Mouse (Mus musculus): ENCODE measurements around the gene Faah. TPM values are rescaled to one million over a fixed set of nuclear protein-coding genes. Genes with fewer than 3 reads are reported as not detected.

The Faah gene
- polyA plus RNA-seq, 1 experiment: 0.08 TPM

GRCm38 (mm10) chr4:116053399-116053961, 35.8 kb upstream of the Faah start, which contains the start of gene Nsun4:
TSS of gene Nsun4 (minus strand) at chr4:116053876.
- no peaks in the 10 kb centered on the region for H3K27me3 ChIP-seq (ENCODE audit: control insufficient read depth, insufficient read depth, insufficient read length)
- peaks cover 6% of the 10 kb centered on the region for H3K36me3 ChIP-seq (ENCODE audit: control insufficient read depth, insufficient read depth)
- peak within 1 kb of the TSS; percentile 83 for H3ac ChIP-seq (ENCODE audit: control insufficient read depth, insufficient read length)
- H3K4me2 ChIP-seq (ENCODE audit: low read depth): peak within 1 kb of the TSS; percentile 99
- TF ChIP-seq REST (IDR thresholded peaks at IDR 0.05; ENCODE audit: insufficient read depth, insufficient read length) (no peak), TCF3 (IDR thresholded peaks at IDR 0.05; ENCODE audit: insufficient read length, low read depth) (no peak), SRF (IDR thresholded peaks at IDR 0.05; ENCODE audit: control insufficient read depth, insufficient read length, low read depth) (peak; percentile 66), MYOG (IDR thresholded peaks at IDR 0.05; ENCODE audit: control insufficient read depth in 1 of 3, insufficient read depth in 1 of 3, insufficient read length in 2 of 3, low read depth in 2 of 3) (peak in 1 of 3 experiments; percentile 62), MAX (IDR thresholded peaks at IDR 0.05; ENCODE audit: low read depth) (no peak), E2F4 (IDR thresholded peaks at IDR 0.05; ENCODE audit: insufficient read depth) (no peak), POLR2AphosphoS2 (IDR thresholded peaks at IDR 0.05; ENCODE audit: insufficient read length, low read depth) (peak; percentile 95), TCF12 (IDR thresholded peaks at IDR 0.05; ENCODE audit: insufficient read depth, poor library complexity, severe bottlenecking) (no peak), MYOD1 (IDR thresholded peaks at IDR 0.05; ENCODE audit: control insufficient read depth in 1 of 3, insufficient read length in 2 of 3, low read depth in 2 of 3) (peak in 2 of 3 experiments; percentile 1 to 53), CEBPB (IDR thresholded peaks at IDR 0.05; ENCODE audit: insufficient read depth, poor library complexity, severe bottlenecking) (peak; percentile 96), USF1 (IDR thresholded peaks at IDR 0.05; ENCODE audit: low read depth) (no peak), POLR2A (IDR thresholded peaks at IDR 0.05; ENCODE audit: insufficient read length, low read depth) (peak; percentile 81)
- peak within 1 kb of the TSS; percentile 62 for H3K4me3 ChIP-seq
- H3K79me2 ChIP-seq (ENCODE audit: control insufficient read depth, insufficient read depth): peaks cover 18% of the 10 kb centered on the region

GRCm38 (mm10) chr4:116052526-116053293, 35.0 kb upstream of the Faah start:
- H3K4me3 ChIP-seq: peak overlapping the region; percentile 62
- no peaks in the 10 kb centered on the region for H3K27me3 ChIP-seq (ENCODE audit: control insufficient read depth, insufficient read depth, insufficient read length)
- peak overlapping the region; percentile 99 for H3K4me2 ChIP-seq (ENCODE audit: low read depth)
- H3ac ChIP-seq (ENCODE audit: control insufficient read depth, insufficient read length): peak overlapping the region; percentile 83
- peaks cover 12% of the 10 kb centered on the region for H3K36me3 ChIP-seq (ENCODE audit: control insufficient read depth, insufficient read depth)
- TF ChIP-seq USF1 (IDR thresholded peaks at IDR 0.05; ENCODE audit: low read depth) (no peak), CEBPB (IDR thresholded peaks at IDR 0.05; ENCODE audit: insufficient read depth, poor library complexity, severe bottlenecking) (0 out of 2 replicates have a peak, but pooled peaks have one; percentile 22), TCF3 (IDR thresholded peaks at IDR 0.05; ENCODE audit: insufficient read length, low read depth) (no peak), E2F4 (IDR thresholded peaks at IDR 0.05; ENCODE audit: insufficient read depth) (no peak)
- peaks cover 18% of the 10 kb centered on the region for H3K79me2 ChIP-seq (ENCODE audit: control insufficient read depth, insufficient read depth)

DNA sequence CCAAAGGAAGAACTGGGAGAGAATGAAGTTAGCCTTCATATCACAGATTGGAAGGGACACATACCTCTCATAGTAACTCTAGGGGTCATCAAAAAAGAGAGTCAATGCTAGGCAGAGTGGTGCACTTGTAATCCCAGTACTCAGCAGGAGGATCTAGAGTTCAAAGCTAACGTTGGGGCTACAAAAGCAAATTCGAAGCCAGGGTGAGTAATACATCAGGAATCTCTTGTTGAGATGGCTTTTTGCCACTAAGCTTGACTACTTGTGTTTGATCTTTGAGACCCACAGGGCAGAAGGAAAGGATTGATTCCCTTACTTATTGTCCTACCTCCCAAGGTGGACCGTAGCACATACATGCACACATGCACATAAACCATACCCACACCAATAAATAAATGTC, 31.5 kb upstream of the Faah start:
- H3K4me2 ChIP-seq (ENCODE audit: low read depth): no peak overlapping the region
- no peak overlapping the region for H3ac ChIP-seq (ENCODE audit: control insufficient read depth, insufficient read length)
- TF ChIP-seq REST (IDR thresholded peaks at IDR 0.05; ENCODE audit: insufficient read depth, insufficient read length) (no peak), TCF3 (IDR thresholded peaks at IDR 0.05; ENCODE audit: insufficient read length, low read depth) (no peak), MYOD1 (IDR thresholded peaks at IDR 0.05; ENCODE audit: control insufficient read depth in 1 of 3, insufficient read length in 2 of 3, low read depth in 2 of 3) (no peak), POLR2AphosphoS2 (IDR thresholded peaks at IDR 0.05; ENCODE audit: insufficient read length, low read depth) (no peak), CEBPB (IDR thresholded peaks at IDR 0.05; ENCODE audit: insufficient read depth, poor library complexity, severe bottlenecking) (no peak), TCF12 (IDR thresholded peaks at IDR 0.05; ENCODE audit: insufficient read depth, poor library complexity, severe bottlenecking) (no peak)

GRCm38 (mm10) chr4:116048130-116048920, 30.6 kb upstream of the Faah start:
- Histone ChIP-seq H3ac (ENCODE audit: control insufficient read depth, insufficient read length) (no peak overlapping the region), H3K36me3 (ENCODE audit: control insufficient read depth, insufficient read depth) (peaks cover 26% of the 10 kb centered on the region), H3K79me2 (ENCODE audit: control insufficient read depth, insufficient read depth) (peaks cover 11% of the 10 kb centered on the region), H3K4me3 (no peak overlapping the region), H3K27me3 (ENCODE audit: control insufficient read depth, insufficient read depth, insufficient read length) (no peaks in the 10 kb centered on the region), H3K4me2 (ENCODE audit: low read depth) (no peak overlapping the region)
- TF ChIP-seq USF1 (IDR thresholded peaks at IDR 0.05; ENCODE audit: low read depth) (no peak), TCF3 (IDR thresholded peaks at IDR 0.05; ENCODE audit: insufficient read length, low read depth) (no peak), TCF12 (IDR thresholded peaks at IDR 0.05; ENCODE audit: insufficient read depth, poor library complexity, severe bottlenecking) (no peak), SRF (IDR thresholded peaks at IDR 0.05; ENCODE audit: control insufficient read depth, insufficient read length, low read depth) (no peak), POLR2A (IDR thresholded peaks at IDR 0.05; ENCODE audit: insufficient read length, low read depth) (no peak), CEBPB (IDR thresholded peaks at IDR 0.05; ENCODE audit: insufficient read depth, poor library complexity, severe bottlenecking) (no peak), MYOG (IDR thresholded peaks at IDR 0.05; ENCODE audit: control insufficient read depth in 1 of 3, insufficient read depth in 1 of 3, insufficient read length in 2 of 3, low read depth in 2 of 3) (no peak), E2F4 (IDR thresholded peaks at IDR 0.05; ENCODE audit: insufficient read depth) (no peak), POLR2AphosphoS2 (IDR thresholded peaks at IDR 0.05; ENCODE audit: insufficient read length, low read depth) (no peak), MYOD1 (IDR thresholded peaks at IDR 0.05; ENCODE audit: control insufficient read depth in 1 of 3, insufficient read length in 2 of 3, low read depth in 2 of 3) (no peak)

More for the DNA sequence above, 31.5 kb upstream of the Faah start:
- Histone ChIP-seq H3K27me3 (ENCODE audit: control insufficient read depth, insufficient read depth, insufficient read length) (no peaks in the 10 kb centered on the region), H3K79me2 (ENCODE audit: control insufficient read depth, insufficient read depth) (peaks cover 11% of the 10 kb centered on the region), H3K4me3 (no peak overlapping the region), H3K36me3 (ENCODE audit: control insufficient read depth, insufficient read depth) (peaks cover 25% of the 10 kb centered on the region)
